Mouse (Mus musculus) midbrain, embryonic 16.5 days (tissue): ENCODE measurements around the gene Smim9. TPM values are rescaled to one million over a fixed set of nuclear protein-coding genes. Genes with fewer than 3 reads are reported as not detected.

ENCODE experiments used
- ATAC-seq: fragments of 200-750 bp; cut with Nextera tagmentation; 2 replicates; pipeline ENCODE4 v1.8.0; 2017; ENCODE audit warnings: moderate TSS enrichment
- H3K27ac ChIP-seq: fragments of 300-500 bp; sonication (generic); 2 replicates; pipeline ENCODE4 v1.5.1; 2014; ENCODE audit warnings: mild to moderate bottlenecking, low read length, mixed read lengths
- H3K27me3 ChIP-seq: fragments of 300-500 bp; sonication (generic); 2 replicates; pipeline ENCODE4 v1.6.1; 2014; ENCODE audit warnings: low read depth, low read length, mixed read lengths; ENCODE audit not compliant: control insufficient read depth, insufficient read depth
- H3K36me3 ChIP-seq: fragments of 300-500 bp; sonication (generic); 2 replicates; pipeline ENCODE4 v1.6.1; 2014; ENCODE audit warnings: mild to moderate bottlenecking, low read length, moderate library complexity, mixed read lengths; ENCODE audit not compliant: control insufficient read depth, insufficient read depth
- H3K4me1 ChIP-seq: fragments of 300-500 bp; sonication (generic); 2 replicates; pipeline ENCODE4 v1.6.1; 2014; ENCODE audit warnings: mild to moderate bottlenecking, low read length, mixed read lengths; ENCODE audit not compliant: control insufficient read depth, insufficient read depth
- H3K4me2 ChIP-seq: fragments of 300-500 bp; sonication (generic); 2 replicates; pipeline ENCODE4 v1.6.1; 2014; ENCODE audit warnings: mild to moderate bottlenecking, low read length, mixed read lengths
- H3K4me3 ChIP-seq: fragments of 300-500 bp; sonication (generic); 2 replicates; pipeline ENCODE4 v1.5.1; 2014; ENCODE audit warnings: low read depth, mild to moderate bottlenecking, low read length, moderate library complexity, mixed read lengths
- H3K9ac ChIP-seq: fragments of 300-500 bp; sonication (generic); 2 replicates; pipeline ENCODE4 v1.6.1; 2014; ENCODE audit warnings: low read depth, low read length, mixed read lengths
- H3K9me3 ChIP-seq: fragments of 300-500 bp; sonication (generic); replicated peaks from 2 replicates; pipeline ENCODE4 v1.6.1; 2014; ENCODE audit warnings: mild to moderate bottlenecking, low read length, mixed read lengths; ENCODE audit not compliant: control insufficient read depth, poor library complexity, severe bottlenecking
- whole genome bisulfite sequencing: fragments of 180-500 bp; shearing (Covaris S2); extraction: QIAGEN DNeasy Blood & Tissue Kit; methylation state at CpG from one replicate; pipeline ENCODE4 v1.1.7; 2014; 5-methylcytosine and 5-hydroxymethylcytosine counted together
- polyA plus RNA-seq: library from polyadenylated mRNA; unstranded; fragments of >200 nt; fragmentation: Nextera tagmentation; extraction: Ambion mirVana; gene quantifications from 2 replicates; pipeline ENCODE4 v1.2.1, GENCODE M21; 2015

Smim9 gene
- polyA plus RNA-seq, 1 experiment from 2014 or later: not detected

- peak overlapping the region; percentile 59 for H3K4me2 ChIP-seq
- H3K4me1 ChIP-seq: peaks cover 9% of the 10 kb centered on the region; the same call in 1 of the 2 replicates
- H3K27me3 ChIP-seq: no peaks in the 10 kb centered on the region
- H3K36me3 ChIP-seq: no peaks in the 10 kb centered on the region
- 25% methylated on average over 23 of the region's 23 CpGs for WGBS
- H3K9me3 ChIP-seq: no peaks in the 10 kb centered on the region
- ATAC-seq: peak; percentile 26; the same call in 1 of the 2 replicates
- peak overlapping the region; percentile 72 for H3K27ac ChIP-seq
- H3K4me3 ChIP-seq: peak overlapping the region; percentile 51
- peak overlapping the region; percentile 64 for H3K9ac ChIP-seq
Observed at GRCm38 (mm10) chrX:75096163-75096770, 67.3 kb downstream of the Smim9 start.

Other genes starting within 250 kb of the Smim9 start
- 2.8 TPM in 2 replicates for gene Gab3, start 78.3 kb downstream of the Smim9 start, polyA plus RNA-seq
- 50.1 and 57.5 TPM in 2 replicates for gene Dkc1, start 67.9 kb downstream of the Smim9 start, polyA plus RNA-seq
- gene Mpp1, start 32.8 kb downstream of the Smim9 start, polyA plus RNA-seq: 21.9 and 22.6 TPM in 2 replicates
- gene Fundc2, start 218.6 kb upstream of the Smim9 start, polyA plus RNA-seq: 29.5 and 33.5 TPM in 2 replicates
- 1.4 and 1.5 TPM in 2 replicates for gene F8, start 218.8 kb upstream of the Smim9 start, polyA plus RNA-seq